Mouse (Mus musculus) MEL (cell line): ENCODE measurements around the gene Ccdc9b. TPM values are rescaled to one million over a fixed set of nuclear protein-coding genes. Genes with fewer than 3 reads are reported as not detected.

Experiments used
- DNase-seq: peaks from one replicate; pipeline ENCODE4 v3.0.0; 2011; ENCODE audit warnings: low read depth, low spot score
- H3K27ac ChIP-seq: 2 replicates; pipeline ENCODE4 v1.5.1; 2012; ENCODE audit warnings: low read depth, mild to moderate bottlenecking, control low read depth, low read length, moderate library complexity; ENCODE audit not compliant: control insufficient read depth
- H3K27me3 ChIP-seq, 2 experiments: fragments of 150-350 bp in 1 of 2; sonication (generic) in 1 of 2; 2 replicates each; pipeline ENCODE4 v1.6.1; 2012; ENCODE audit warnings: low read length in 2 of 2, mild to moderate bottlenecking in 2 of 2, improper control_type of control experiment in 1 of 2, moderate library complexity in 1 of 2; ENCODE audit not compliant: insufficient read depth in 2 of 2, control insufficient read depth in 1 of 2
- H3K36me3 ChIP-seq, 2 experiments: 2 replicates each; pipeline ENCODE4 v1.6.1; 2012 to 2014; ENCODE audit warnings: low read length in 2 of 2, improper control_type of control experiment in 1 of 2, inconsistent platforms in 1 of 2, mild to moderate bottlenecking in 1 of 2; ENCODE audit not compliant: insufficient read depth in 2 of 2, control insufficient read depth in 1 of 2
- H3K4me1 ChIP-seq, 2 experiments: fragments of 150-350 bp in 1 of 2; sonication (generic) in 1 of 2; 2 replicates each; pipeline ENCODE4 v1.6.1; 2012; ENCODE audit warnings: low read length in 2 of 2, improper control_type of control experiment in 1 of 2, mild to moderate bottlenecking in 1 of 2; ENCODE audit not compliant: insufficient read depth in 2 of 2, control insufficient read depth in 1 of 2
- H3K4me3 ChIP-seq, 2 experiments: fragments of 150-350 bp in 1 of 2; sonication (generic) in 1 of 2; 2 replicates each; pipeline ENCODE4 v1.5.1; 2012; ENCODE audit warnings: low read depth in 2 of 2, low read length in 2 of 2, mild to moderate bottlenecking in 2 of 2, moderate library complexity in 2 of 2, control low read depth in 1 of 2, improper control_type of control experiment in 1 of 2; ENCODE audit not compliant: control insufficient read depth in 1 of 2, insufficient read depth in 1 of 2
- H3K79me2 ChIP-seq: 2 replicates; pipeline ENCODE4 v1.6.1; 2012; ENCODE audit warnings: mild to moderate bottlenecking, low read length, moderate library complexity; ENCODE audit not compliant: control insufficient read depth, poor library complexity, insufficient read depth
- H3K9ac ChIP-seq: 2 replicates; pipeline ENCODE4 v1.6.1; 2012; ENCODE audit warnings: low read depth, mild to moderate bottlenecking, control low read depth, low read length, moderate library complexity; ENCODE audit not compliant: control insufficient read depth, poor library complexity, severe bottlenecking
- H3K9me3 ChIP-seq: fragments of 150-350 bp; sonication (generic); replicated peaks from 2 replicates; pipeline ENCODE4 v1.6.1; 2012; ENCODE audit warnings: mild to moderate bottlenecking, low read length, improper control_type of control experiment, moderate library complexity; ENCODE audit not compliant: insufficient read depth
- BHLHE40 ChIP-seq: IDR thresholded peaks from 2 replicates; pipeline ENCODE4 v1.6.1; 2012; ENCODE audit warnings: low read depth, mild to moderate bottlenecking, inconsistent platforms, low read length, improper control_type of control experiment, borderline replicate concordance
- CHD2 ChIP-seq: IDR thresholded peaks from 2 replicates; pipeline ENCODE4 v1.6.1; 2011; ENCODE audit warnings: low read length, improper control_type of control experiment
- CTCF ChIP-seq, 3 experiments: IDR thresholded peaks in 2 of 3; conservative IDR thresholded peaks in 1 of 3; 2 replicates each; pipeline ENCODE4 v1.5.1; 2011 to 2012; ENCODE audit warnings: low read length in 3 of 3, low read depth in 2 of 3, mild to moderate bottlenecking in 2 of 3, improper control_type of control experiment in 1 of 3, inconsistent platforms in 1 of 3, mixed read lengths in 1 of 3, moderate library complexity in 1 of 3; ENCODE audit not compliant: control insufficient read depth in 1 of 3, insufficient read depth in 1 of 3, poor library complexity in 1 of 3, severe bottlenecking in 1 of 3
- E2F4 ChIP-seq: IDR thresholded peaks from 2 replicates; pipeline ENCODE4 v1.6.1; 2011; ENCODE audit warnings: low read depth, low read length, improper control_type of control experiment, borderline replicate concordance
- EP300 ChIP-seq, 2 experiments: IDR thresholded peaks; 2 replicates each; pipeline ENCODE4 v1.6.1; 2011; ENCODE audit warnings: improper control_type of control experiment in 2 of 2, low read length in 2 of 2, low read depth in 1 of 2, mild to moderate bottlenecking in 1 of 2
- ETS1 ChIP-seq: IDR thresholded peaks from 2 replicates; pipeline ENCODE4 v1.6.1; 2012; ENCODE audit warnings: low read depth, mild to moderate bottlenecking, inconsistent platforms, low read length, improper control_type of control experiment, moderate library complexity
- GABPA ChIP-seq: IDR thresholded peaks from 2 replicates; pipeline ENCODE4 v1.6.1; 2012; ENCODE audit warnings: low read depth, mild to moderate bottlenecking, inconsistent platforms, low read length, improper control_type of control experiment, moderate library complexity
- HCFC1 ChIP-seq: IDR thresholded peaks from 2 replicates; pipeline ENCODE4 v1.6.1; 2012; ENCODE audit warnings: low read depth, mild to moderate bottlenecking, inconsistent platforms, low read length, improper control_type of control experiment, moderate library complexity
- JUND ChIP-seq: IDR thresholded peaks from 2 replicates; pipeline ENCODE4 v1.6.1; 2011; ENCODE audit warnings: low read depth, mild to moderate bottlenecking, improper control_type of control experiment, low read length
- KAT2A ChIP-seq: conservative IDR thresholded peaks from 2 replicates; pipeline ENCODE4 v1.6.1; 2012; ENCODE audit warnings: low read depth, low read length, improper control_type of control experiment, inconsistent platforms
- MAFK ChIP-seq: IDR thresholded peaks from 2 replicates; pipeline ENCODE4 v1.6.1; 2011; ENCODE audit warnings: low read depth, mild to moderate bottlenecking, low read length, improper control_type of control experiment, borderline replicate concordance
- MAX ChIP-seq: IDR thresholded peaks from 2 replicates; pipeline ENCODE4 v1.6.1; 2011; ENCODE audit warnings: low read length, improper control_type of control experiment
- MEF2A ChIP-seq: IDR thresholded peaks from 2 replicates; pipeline ENCODE4 v1.6.1; 2014; ENCODE audit warnings: low read depth, mild to moderate bottlenecking, inconsistent platforms, low read length, improper control_type of control experiment; ENCODE audit not compliant: poor library complexity, insufficient replicate concordance, severe bottlenecking; ENCODE audit errors: extremely low read depth
- MXI1 ChIP-seq: IDR thresholded peaks from 2 replicates; pipeline ENCODE4 v1.6.1; 2011; ENCODE audit warnings: mild to moderate bottlenecking, low read depth, low read length, improper control_type of control experiment
- MYB ChIP-seq: IDR thresholded peaks from 2 replicates; pipeline ENCODE4 v1.6.1; 2011; ENCODE audit warnings: mild to moderate bottlenecking, low read depth, low read length, improper control_type of control experiment
- MYC ChIP-seq: IDR thresholded peaks from 2 replicates; pipeline ENCODE4 v1.6.1; 2011; ENCODE audit warnings: low read depth, mild to moderate bottlenecking, low read length, improper control_type of control experiment, moderate library complexity
- NRF1 ChIP-seq: IDR thresholded peaks from 2 replicates; pipeline ENCODE4 v1.6.1; 2014; ENCODE audit warnings: low read depth, mild to moderate bottlenecking, inconsistent platforms, low read length, improper control_type of control experiment, moderate library complexity; ENCODE audit not compliant: poor library complexity, insufficient read depth, severe bottlenecking
- POLR2A ChIP-seq, 2 experiments: IDR thresholded peaks; 2 replicates each; pipeline ENCODE4 v1.6.1; 2011 to 2012; ENCODE audit warnings: low read length in 2 of 2, mild to moderate bottlenecking in 2 of 2, control low read depth in 1 of 2, improper control_type of control experiment in 1 of 2, low read depth in 1 of 2, moderate library complexity in 1 of 2; ENCODE audit not compliant: control insufficient read depth in 1 of 2, insufficient read depth in 1 of 2, poor library complexity in 1 of 2
- POLR2AphosphoS2 ChIP-seq: IDR thresholded peaks from 2 replicates; pipeline ENCODE4 v1.6.1; 2011; ENCODE audit warnings: low read length, improper control_type of control experiment
- POLR2AphosphoS5 ChIP-seq: IDR thresholded peaks from 2 replicates; pipeline ENCODE4 v1.6.1; 2012; ENCODE audit warnings: low read depth, borderline replicate concordance, mild to moderate bottlenecking, inconsistent platforms, low read length, moderate library complexity, mixed read lengths
- RAD21 ChIP-seq: IDR thresholded peaks from 2 replicates; pipeline ENCODE4 v1.6.1; 2011; ENCODE audit warnings: mild to moderate bottlenecking, low read depth, low read length, improper control_type of control experiment
- RCOR1 ChIP-seq: IDR thresholded peaks from 2 replicates; pipeline ENCODE4 v1.6.1; 2012; ENCODE audit warnings: low read depth, mild to moderate bottlenecking, inconsistent platforms, low read length, improper control_type of control experiment
- SIN3A ChIP-seq: IDR thresholded peaks from 2 replicates; pipeline ENCODE4 v1.6.1; 2012; ENCODE audit warnings: low read length, improper control_type of control experiment, inconsistent platforms
- SMC3 ChIP-seq: IDR thresholded peaks from 2 replicates; pipeline ENCODE4 v1.6.1; 2011; ENCODE audit warnings: low read depth, low read length, improper control_type of control experiment
- TAL1 ChIP-seq: IDR thresholded peaks from 2 replicates; pipeline ENCODE4 v1.6.1; 2012; ENCODE audit warnings: mild to moderate bottlenecking, inconsistent platforms, low read length, moderate library complexity, mixed read lengths
- TBP ChIP-seq: IDR thresholded peaks from 2 replicates; pipeline ENCODE4 v1.8.0; 2011; ENCODE audit warnings: low read depth, low read length, improper control_type of control experiment
- TCF12 ChIP-seq: IDR thresholded peaks from 2 replicates; pipeline ENCODE4 v1.6.1; 2014; ENCODE audit warnings: low read depth, mild to moderate bottlenecking, inconsistent platforms, low read length, improper control_type of control experiment, moderate library complexity
- UBTF ChIP-seq: IDR thresholded peaks from 2 replicates; pipeline ENCODE4 v1.6.1; 2012; ENCODE audit warnings: low read depth, mild to moderate bottlenecking, inconsistent platforms, low read length, improper control_type of control experiment, moderate library complexity, borderline replicate concordance; ENCODE audit not compliant: insufficient read depth
- USF1 ChIP-seq: IDR thresholded peaks from 2 replicates; pipeline ENCODE4 v1.6.1; 2014; ENCODE audit warnings: low read depth, mild to moderate bottlenecking, inconsistent platforms, low read length, improper control_type of control experiment, moderate library complexity
- USF2 ChIP-seq, 2 experiments: IDR thresholded peaks; 2 replicates each; pipeline ENCODE4 v1.6.1; 2011 to 2012; ENCODE audit warnings: improper control_type of control experiment in 2 of 2, low read length in 2 of 2, borderline replicate concordance in 1 of 2, inconsistent platforms in 1 of 2, low read depth in 1 of 2, mild to moderate bottlenecking in 1 of 2; ENCODE audit not compliant: insufficient read depth in 1 of 2
- ZC3H11A ChIP-seq: IDR thresholded peaks from 2 replicates; pipeline ENCODE4 v1.6.1; 2012; ENCODE audit warnings: low read depth, mild to moderate bottlenecking, inconsistent platforms, low read length, improper control_type of control experiment
- ZMIZ1 ChIP-seq: IDR thresholded peaks from 2 replicates; pipeline ENCODE4 v1.6.1; 2012; ENCODE audit warnings: low read depth, mild to moderate bottlenecking, inconsistent platforms, low read length, improper control_type of control experiment, moderate library complexity
- ZNF384 ChIP-seq: IDR thresholded peaks from 2 replicates; pipeline ENCODE4 v1.6.1; 2012; ENCODE audit warnings: low read depth, mild to moderate bottlenecking, inconsistent platforms, low read length, improper control_type of control experiment
- polyA plus RNA-seq, 2 experiments: library from polyadenylated mRNA; stranded (reverse) in 1 of 2; unstranded in 1 of 2; fragments of >175 nt in 1 of 2; fragments of >200 nt in 1 of 2; gene quantifications; 2 replicates each; pipeline versions ENCODE4 v1.2.1 to v1.2.4; 2012; ENCODE audit warnings: low replicate concordance in 2 of 2, low read depth in 1 of 2; ENCODE audit not compliant: insufficient read length in 2 of 2, insufficient read depth in 1 of 2, missing spikeins in 1 of 2
- total RNA-seq: library from RNA; depleted of rRNA; stranded (reverse); fragments of 300-350 nt; gene quantifications from 2 replicates; pipeline ENCODE4 v1.2.3, GENCODE M21; 2012; rRNA removed

Ccdc9b gene
- total RNA-seq = 1.3 and 1.7 TPM in 2 replicates
- 1 to 10 TPM in 1 of 2 experiments, not detected in 1; 2.4 TPM for polyA plus RNA-seq

GRCm38 (mm10) chr2:118761906-118762783, at the start of gene Ccdc9b:
TSS of gene Ccdc9b (minus strand) at chr2:118762661.
- Histone ChIP-seq H3K9ac (peak within 1 kb of the TSS; percentile 90), H3K79me2 (peaks cover 3% of the 10 kb centered on the region), H3K27ac (peak within 1 kb of the TSS; percentile 88), H3K27me3 (no peaks in the 10 kb centered on the region), H3K9me3 (no peaks in the 10 kb centered on the region), H3K4me1 (peaks cover 3 to 25% of the 10 kb centered on the region in 2 experiments; a peak in 3 of 4 replicates), H3K4me3 (peak within 1 kb of the TSS; percentile 66 to 90), H3K36me3 (peaks cover 0 to 8% of the 10 kb centered on the region in 2 experiments; a peak in 2 of 4 replicates)
- DNase-seq = peak; percentile 91
- TF ChIP-seq RCOR1 = no peak
- no peak for TF ChIP-seq RAD21
- TF ChIP-seq MAX = peak; percentile 58
- TF ChIP-seq CTCF (IDR thresholded peaks at IDR 0.05 in 2 of 3, conservative IDR thresholded peaks at IDR 0.05 in 1 of 3; ENCODE audit: control insufficient read depth in 1 of 3, insufficient read depth in 1 of 3, low read depth in 2 of 3, low read length in 3 of 3, poor library complexity in 1 of 3, severe bottlenecking in 1 of 3) = no peak
- TF ChIP-seq GABPA = no peak
- 0 out of 2 replicates have a peak, but pooled peaks have one; percentile 59 for TF ChIP-seq MYC
- no peak for TF ChIP-seq BHLHE40
- TF ChIP-seq TAL1 = no peak
- peak; percentile 4; the same call in 1 of the 2 replicates for TF ChIP-seq ZNF384
- peak; percentile 96; the same call in 1 of the 2 replicates for TF ChIP-seq UBTF
- peak; percentile 64 for TF ChIP-seq ETS1
- no peak; a peak in 2 of 4 replicates for TF ChIP-seq EP300 (IDR thresholded peaks at IDR 0.05; ENCODE audit: low read depth in 1 of 2, low read length in 2 of 2)
- no peak; the same call in 1 of the 2 replicates for TF ChIP-seq E2F4
- no peak for TF ChIP-seq MYB
- no peak for TF ChIP-seq MAFK
- peak; percentile 32; the same call in 1 of the 2 replicates for TF ChIP-seq SMC3
- TF ChIP-seq POLR2A (IDR thresholded peaks at IDR 0.05; ENCODE audit: control insufficient read depth in 1 of 2, insufficient read depth in 1 of 2, low read depth in 1 of 2, low read length in 2 of 2, poor library complexity in 1 of 2) = peak; percentile 62 to 78; a peak in 3 of 4 replicates
- no peak for TF ChIP-seq MEF2A
- no peak for TF ChIP-seq USF1
- TF ChIP-seq JUND = 0 out of 2 replicates have a peak, but pooled peaks have one; percentile 22
- TF ChIP-seq KAT2A = no peak
- TF ChIP-seq USF2 (IDR thresholded peaks at IDR 0.05; ENCODE audit: borderline replicate concordance in 1 of 2, insufficient read depth in 1 of 2, low read depth in 1 of 2, low read length in 2 of 2) = no peak
- TF ChIP-seq POLR2AphosphoS5 = no peak
- TF ChIP-seq HCFC1 = peak; percentile 61; the same call in 1 of the 2 replicates
- TF ChIP-seq ZMIZ1 = peak; percentile 56; the same call in 1 of the 2 replicates
- TF ChIP-seq TBP = peak; percentile 64
- peak; percentile 35; the same call in 1 of the 2 replicates for TF ChIP-seq CHD2
- peak; percentile 90 for TF ChIP-seq SIN3A
- no peak for TF ChIP-seq NRF1
- TF ChIP-seq TCF12 = 0 out of 2 replicates have a peak, but pooled peaks have one; percentile 44
- no peak; the same call in 1 of the 2 replicates for TF ChIP-seq ZC3H11A
- peak; percentile 84 for TF ChIP-seq MXI1
- 0 out of 2 replicates have a peak, but pooled peaks have one; percentile 50 for TF ChIP-seq POLR2AphosphoS2
